Mouse (Mus musculus) CH12.LX (cell line): ENCODE measurements around the gene Cfap97d1.

Experiments used
- CHD2 ChIP-seq: IDR thresholded peaks from 2 replicates; pipeline ENCODE4 v1.6.1; 2011; ENCODE audit warnings: low read length, improper control_type of control experiment
- EP300 ChIP-seq: IDR thresholded peaks from 2 replicates; pipeline ENCODE4 v1.6.1; 2011; ENCODE audit warnings: low read length, improper control_type of control experiment
- HCFC1 ChIP-seq: IDR thresholded peaks from 2 replicates; pipeline ENCODE4 v1.6.1; 2012; ENCODE audit warnings: low read depth, mild to moderate bottlenecking, inconsistent platforms, low read length, improper control_type of control experiment
- MEF2A ChIP-seq: IDR thresholded peaks from 2 replicates; pipeline ENCODE4 v1.6.1; 2014; ENCODE audit warnings: low read depth, mild to moderate bottlenecking, inconsistent platforms, low read length, improper control_type of control experiment, borderline replicate concordance

DNA sequence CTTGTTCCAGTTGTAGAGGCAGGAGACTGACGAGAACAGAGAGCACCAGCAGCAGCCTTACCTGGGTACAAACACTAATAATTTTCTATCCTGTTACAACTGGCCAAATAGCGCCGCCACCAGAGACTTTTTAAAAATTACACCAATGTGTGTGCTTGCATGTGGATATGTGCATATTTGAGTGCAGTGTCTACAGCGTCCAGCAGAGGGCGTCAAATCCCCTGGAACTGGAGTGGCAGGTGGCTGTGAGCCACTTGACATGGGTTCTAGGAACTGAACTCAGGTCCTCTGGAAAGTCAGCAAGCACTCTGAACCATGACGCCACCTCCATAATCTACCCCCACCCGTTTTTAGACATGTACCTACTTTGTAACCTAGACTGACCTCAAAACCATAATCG, 20.2 kb downstream of the Cfap97d1 start:
- no peak for TF ChIP-seq CHD2
- no peak for TF ChIP-seq MEF2A
- no peak for TF ChIP-seq HCFC1
- TF ChIP-seq EP300: no peak
